Mouse (Mus musculus): ENCODE measurements at regions not wholly inside any gene's neighbourhood (a gene's known extent, or its start where the extent isn't known, plus 50 kb on each side); places are given as distances from the start of the nearest gene placed in this dataset.
A peak's percentile ranks its signal among the peaks of the same experiment; 100 is the strongest.

DNA sequence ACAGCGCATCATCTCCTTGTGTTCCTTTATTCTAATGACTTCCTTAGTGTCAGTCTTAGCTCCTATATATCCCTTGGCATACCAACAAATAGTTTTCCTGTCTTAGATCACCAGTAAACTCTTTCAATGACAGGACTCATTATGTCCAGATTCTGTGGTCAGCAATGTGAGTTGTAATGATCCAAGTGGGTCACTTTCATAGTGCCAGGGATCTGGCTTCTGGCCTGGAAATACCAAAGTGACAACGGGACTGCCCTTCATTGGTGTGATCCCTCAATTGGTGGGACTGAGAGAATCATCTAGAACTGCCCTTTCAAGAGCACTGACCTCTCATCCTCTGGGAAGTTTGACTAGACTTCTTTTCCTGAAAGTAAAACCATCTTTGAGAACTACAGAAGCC, 494.7 kb upstream of the A1bg start:
- ATAC-seq (replicated peaks; ENCODE audit: poor library complexity, severe bottlenecking): no peak

DNA sequence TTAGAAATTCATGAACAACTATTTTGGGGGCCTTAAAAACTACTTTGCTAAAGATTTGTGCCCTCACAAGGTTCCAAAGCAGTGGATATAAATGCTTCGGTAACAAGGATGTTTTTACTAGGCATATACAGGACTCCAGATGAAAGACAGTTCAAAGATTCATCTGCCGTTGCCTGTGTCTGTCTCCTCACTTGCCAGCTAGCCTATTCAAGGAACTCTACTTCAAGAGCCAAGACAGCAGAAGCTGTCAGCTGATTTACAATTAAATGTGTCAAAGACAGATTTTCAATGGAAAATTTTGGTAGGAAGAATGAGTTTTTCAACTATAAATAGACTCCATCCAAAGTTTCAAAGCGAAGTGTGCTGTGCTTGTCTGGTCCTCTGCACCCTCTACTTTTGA, 494.0 kb upstream of the A1bg start:
- ATAC-seq (replicated peaks; ENCODE audit: poor library complexity, severe bottlenecking): no peak

DNA sequence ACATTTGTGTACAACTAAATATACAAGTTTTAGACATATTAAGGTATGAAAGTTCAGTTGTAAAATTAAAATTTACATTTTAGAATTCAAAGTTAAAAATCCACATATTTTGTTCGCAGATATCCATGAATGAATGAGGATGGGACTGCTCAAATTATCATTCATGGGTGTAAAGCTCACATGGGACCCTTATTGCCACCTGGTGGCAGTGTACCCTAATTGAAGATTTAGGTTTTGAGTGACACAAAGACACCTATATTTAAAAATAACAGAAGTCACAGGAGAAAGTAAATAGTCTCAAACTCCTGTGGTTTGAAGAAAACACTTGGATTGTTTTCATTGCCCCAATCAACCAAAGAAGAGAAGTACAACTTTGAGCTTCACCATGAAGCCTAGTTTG, 492.8 kb upstream of the A1bg start:
- no peak for ATAC-seq (replicated peaks; ENCODE audit: poor library complexity, severe bottlenecking)

DNA sequence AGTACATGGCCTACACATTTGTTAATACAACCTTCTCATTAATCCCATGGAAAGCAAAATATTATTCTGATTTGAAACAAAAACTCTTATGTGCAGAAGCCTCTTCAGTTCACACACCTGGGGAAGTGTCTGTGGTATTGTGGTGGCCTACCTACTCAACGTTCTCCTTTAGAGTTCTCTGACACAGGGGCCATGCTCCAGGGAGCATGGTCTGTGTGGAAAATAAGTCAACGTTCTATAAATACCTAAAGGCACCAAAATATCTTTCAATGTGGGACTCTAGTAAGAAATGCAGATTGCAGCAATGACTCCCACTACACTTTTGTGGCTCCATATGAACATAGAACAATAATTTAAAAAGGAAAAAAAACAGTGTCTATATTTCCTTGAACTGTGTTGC, 489.0 kb upstream of the A1bg start:
- no peak for ATAC-seq (replicated peaks; ENCODE audit: poor library complexity, severe bottlenecking)

DNA sequence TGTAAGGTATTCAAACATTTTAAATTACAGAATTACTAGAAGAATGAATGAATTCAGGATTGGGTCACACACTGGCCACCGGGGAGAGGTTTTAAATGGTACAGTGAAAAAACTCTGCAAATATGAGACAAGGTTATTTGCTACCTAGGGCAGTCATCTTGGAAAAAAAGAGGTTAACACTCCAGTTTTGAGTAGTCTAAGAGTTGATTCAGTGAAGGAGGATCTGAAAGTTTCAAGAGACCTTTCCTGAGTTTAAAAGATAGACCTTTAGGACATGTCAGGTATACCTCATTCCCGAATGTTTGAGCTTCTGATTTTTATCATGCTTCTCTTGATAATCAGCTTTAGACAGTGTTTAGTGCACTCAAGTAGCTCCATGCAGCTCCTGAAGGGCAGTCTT, 488.0 kb upstream of the A1bg start:
- ATAC-seq (replicated peaks; ENCODE audit: poor library complexity, severe bottlenecking): no peak

DNA sequence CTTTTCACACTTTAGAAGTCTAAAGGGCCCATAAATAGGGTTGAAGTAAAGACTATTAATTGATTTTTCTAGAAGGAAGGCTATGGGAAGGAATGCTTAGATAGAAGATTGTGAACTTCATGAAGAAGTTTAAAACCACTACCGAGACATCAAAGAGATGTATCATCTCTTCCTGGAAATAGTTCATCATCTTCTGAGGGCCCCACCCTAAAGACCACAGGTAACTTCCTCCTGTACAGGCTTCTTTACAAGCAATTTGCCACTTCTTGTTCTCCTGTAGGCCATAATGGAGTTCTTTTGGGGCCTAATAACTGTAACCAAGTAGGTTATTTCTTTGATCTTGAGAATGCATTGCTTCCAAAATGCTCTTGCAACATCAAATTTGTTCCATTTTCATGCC, 485.8 kb upstream of the A1bg start:
- no peak for ATAC-seq (replicated peaks; ENCODE audit: poor library complexity, severe bottlenecking)

DNA sequence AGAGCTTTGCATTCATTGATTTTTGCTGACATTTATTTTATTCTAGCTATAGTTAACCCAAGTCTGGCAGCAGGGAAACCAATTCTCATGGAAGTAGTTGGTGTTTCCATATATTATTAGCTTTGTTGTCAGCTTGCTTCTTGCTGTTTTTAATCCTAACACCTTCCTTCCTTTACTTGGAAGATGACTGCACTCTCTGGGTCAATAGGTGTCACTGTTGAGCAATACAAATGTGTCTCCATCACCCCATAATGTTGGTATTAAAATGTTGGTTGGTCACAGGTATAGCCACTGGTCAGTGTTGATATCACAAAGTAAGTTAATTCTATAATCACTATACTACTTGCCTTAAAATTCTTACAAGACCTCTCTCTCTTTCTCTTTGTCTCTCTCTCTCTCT, 477.9 kb upstream of the A1bg start:
- ATAC-seq (replicated peaks; ENCODE audit: poor library complexity, severe bottlenecking): no peak

DNA sequence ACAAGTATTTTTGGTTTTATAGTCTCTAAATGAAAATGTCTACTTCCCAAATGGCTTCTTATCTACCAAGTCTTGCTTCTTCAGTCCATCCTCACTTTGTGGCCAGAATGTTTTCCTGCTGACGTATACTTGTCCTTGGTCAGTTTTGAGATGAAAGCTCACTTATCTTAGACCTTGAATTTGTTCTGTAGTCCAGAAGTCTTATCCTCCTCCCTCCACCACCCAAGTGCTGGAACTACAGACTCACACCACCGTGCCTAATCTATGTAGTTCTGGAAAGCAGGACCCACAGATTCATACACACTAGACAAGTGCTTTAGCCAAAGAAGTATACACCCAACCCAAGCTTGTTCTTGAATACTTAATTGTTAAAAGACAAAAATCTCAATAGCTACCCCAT, 477.2 kb upstream of the A1bg start:
- ATAC-seq (replicated peaks; ENCODE audit: poor library complexity, severe bottlenecking): no peak

DNA sequence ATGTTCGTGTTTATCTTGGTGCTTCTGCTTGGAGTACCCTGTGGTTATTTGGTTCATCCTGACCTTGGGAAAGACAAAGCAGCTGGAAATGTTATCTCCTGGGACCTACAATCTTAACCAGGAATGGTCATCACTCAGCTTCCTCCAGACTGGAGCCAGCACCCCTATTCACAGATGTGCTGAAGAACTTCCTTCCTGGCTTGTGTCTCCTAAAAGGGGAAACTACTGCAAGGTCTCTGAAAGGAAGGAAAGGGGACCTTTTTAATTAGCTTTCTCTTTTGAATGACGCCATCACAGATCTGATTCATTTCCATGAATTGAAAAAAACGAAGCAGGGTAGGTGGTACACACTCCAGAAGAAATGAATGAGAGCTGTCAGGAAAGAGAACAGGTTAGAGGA, 476.0 kb upstream of the A1bg start:
- no peak for ATAC-seq (replicated peaks; ENCODE audit: poor library complexity, severe bottlenecking)

DNA sequence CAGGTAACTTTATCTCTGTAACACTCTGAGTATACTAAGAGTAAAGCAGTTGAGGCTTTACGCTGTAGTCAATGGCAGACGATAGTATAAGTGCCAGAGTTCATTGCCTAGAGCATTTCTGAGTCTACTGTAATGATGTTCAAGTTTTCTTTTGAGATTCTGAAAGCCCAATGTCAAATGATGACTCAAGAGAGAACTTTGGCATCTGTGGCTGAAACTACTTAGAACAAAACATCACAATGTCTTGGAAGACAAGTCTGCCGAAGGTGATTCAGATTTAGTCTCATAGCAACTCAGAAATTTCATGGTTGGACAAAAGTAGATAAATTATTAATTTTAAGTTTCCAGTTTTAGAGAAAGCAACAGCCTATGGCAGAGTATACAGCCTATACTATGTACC, 474.2 kb upstream of the A1bg start:
- ATAC-seq (replicated peaks; ENCODE audit: poor library complexity, severe bottlenecking): no peak

DNA sequence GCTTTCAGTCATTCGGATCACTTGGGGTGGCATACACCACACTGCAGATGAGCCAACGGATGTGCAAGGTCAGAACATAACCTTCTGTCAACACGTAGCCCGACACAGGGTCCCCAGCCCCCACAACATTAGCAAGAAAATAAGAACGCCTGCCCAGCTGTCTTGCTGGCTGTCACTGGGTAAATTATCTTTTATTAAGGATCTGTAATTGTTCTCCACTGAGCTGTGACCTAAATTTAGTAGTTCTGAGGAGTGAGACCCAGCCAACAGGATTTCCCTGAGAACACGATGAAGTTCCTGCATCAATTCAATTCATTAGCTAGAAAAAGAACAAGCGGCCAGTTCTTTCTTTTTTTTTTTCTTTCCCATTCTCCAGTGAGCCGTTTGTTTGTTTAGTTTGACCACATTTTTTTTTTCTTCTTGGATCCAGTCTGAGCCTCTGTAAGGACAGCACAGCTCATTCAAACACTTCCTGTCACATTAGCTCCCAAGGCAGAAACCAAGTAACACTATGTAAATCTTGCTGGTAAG, 472.5 kb upstream of the A1bg start:
- no peak for ATAC-seq (replicated peaks; ENCODE audit: poor library complexity, severe bottlenecking)

DNA sequence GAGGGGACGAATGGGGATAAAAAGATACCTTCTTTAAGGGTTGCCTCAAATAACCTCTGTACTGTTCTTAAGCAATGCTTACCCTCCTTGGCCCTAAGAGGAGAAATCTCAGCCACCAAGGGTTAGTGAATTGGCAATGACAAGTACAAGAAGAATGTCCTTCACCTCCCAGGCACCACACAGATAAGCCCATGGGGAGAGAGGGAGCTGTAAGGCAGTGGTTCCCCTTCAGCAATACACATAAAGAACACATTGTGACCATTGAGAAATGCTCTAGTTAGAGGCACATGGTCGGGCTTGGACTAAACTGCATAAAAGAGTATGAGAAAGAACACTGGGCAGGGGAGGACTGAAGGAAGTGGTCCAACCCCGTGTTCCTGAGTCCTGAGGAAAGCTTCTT, 457.9 kb upstream of the A1bg start:
- ATAC-seq (replicated peaks; ENCODE audit: poor library complexity, severe bottlenecking): no peak

DNA sequence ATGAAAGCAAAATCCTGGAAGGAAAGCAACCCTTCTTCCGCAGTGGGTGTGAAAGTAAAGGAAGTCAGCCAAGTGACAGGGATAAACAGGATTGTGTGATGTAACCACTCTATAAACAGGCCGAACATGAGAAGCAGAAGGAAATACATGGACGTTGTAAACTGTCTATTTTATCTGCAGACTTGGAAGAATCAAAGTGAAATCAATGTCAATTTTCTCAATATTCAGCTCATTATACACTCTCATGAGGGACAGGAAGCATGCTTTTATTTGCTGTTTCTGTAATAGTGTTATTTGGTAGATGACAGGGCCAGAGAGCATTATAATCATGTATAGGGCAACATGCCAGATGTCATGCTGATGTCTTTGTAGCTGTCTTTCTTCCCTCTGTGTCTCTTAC, 443.5 kb upstream of the A1bg start:
- ATAC-seq (replicated peaks; ENCODE audit: poor library complexity, severe bottlenecking): no peak

DNA sequence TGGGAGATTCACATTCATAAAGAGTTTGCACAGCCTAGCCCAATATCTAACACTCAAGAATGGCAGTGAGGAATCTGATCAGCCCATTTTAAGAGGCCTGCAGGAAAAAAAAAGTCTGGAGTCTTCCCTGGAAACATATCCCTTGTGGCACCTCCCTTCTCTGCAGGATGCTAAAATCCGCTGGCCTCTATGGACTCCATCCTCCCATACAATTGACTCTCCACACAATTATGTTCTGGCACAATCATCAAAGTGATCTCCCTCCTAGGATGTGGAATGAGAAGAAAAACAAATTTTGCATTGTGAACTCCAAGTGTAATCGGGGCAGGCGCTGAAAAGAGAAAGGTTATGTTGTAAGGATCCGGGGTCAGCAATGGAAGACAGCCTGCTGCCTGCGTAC, 442.7 kb upstream of the A1bg start:
- no peak for ATAC-seq (replicated peaks; ENCODE audit: poor library complexity, severe bottlenecking)

DNA sequence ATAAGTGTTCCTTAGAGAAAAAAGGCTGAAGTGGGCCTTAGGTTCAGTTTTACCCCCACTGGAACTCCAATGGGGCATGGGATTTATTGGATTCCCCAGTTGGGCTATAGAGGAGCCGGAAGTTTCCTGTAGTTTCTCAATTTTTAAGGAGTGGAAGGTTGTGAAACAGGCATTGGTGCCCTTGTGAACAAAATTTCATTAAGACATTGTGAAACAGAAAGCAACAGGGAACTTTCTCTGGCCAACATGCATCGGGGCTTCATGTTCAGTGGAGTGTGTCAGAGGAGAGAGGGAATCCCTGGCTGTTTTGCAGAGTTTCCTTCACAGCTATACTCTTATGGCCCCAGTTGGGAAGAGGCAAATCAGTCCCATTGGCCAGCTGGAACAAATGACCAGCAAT, 441.6 kb upstream of the A1bg start:
- peak; percentile 48 for ATAC-seq (replicated peaks; ENCODE audit: poor library complexity, severe bottlenecking)

DNA sequence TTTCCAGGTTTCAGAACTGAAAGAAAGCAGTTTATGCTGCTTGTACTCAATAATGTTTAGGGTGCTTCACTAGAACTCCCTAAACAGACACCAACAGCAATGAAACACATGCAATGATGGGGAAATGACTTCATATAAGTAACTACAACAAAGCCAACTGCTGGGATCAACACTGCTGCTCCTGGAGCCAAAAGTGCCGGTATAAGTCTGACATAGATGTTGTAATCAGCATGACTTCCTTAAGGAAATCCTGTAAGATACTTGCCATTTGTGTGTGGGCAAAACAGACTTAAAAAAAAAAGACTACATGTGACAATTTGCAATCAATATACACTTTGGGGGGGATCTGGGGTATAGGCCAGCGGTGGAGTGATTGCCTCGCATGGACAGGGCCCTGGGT, 438.4 kb upstream of the A1bg start:
- peak; percentile 67 for ATAC-seq (replicated peaks; ENCODE audit: poor library complexity, severe bottlenecking)

DNA sequence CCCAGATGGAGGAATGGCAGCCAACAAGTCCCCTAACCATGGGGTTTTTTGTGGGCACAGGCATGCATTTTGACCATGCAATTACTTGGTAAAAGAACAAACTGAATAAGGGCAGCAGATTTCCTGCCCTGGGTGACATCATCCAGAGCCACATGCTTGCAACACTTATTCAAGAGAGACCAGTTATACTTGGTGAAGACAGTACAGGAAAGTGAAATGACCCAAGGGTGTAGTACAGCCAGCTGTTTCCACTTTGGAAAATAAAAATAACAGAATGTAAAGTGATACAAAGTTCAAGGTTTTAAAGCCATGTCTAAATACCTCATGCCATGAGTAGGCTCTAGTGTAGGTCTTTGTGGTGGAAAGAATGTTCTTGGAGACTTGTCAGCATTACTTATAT, 432.5 kb upstream of the A1bg start:
- peak; percentile 78 for ATAC-seq (replicated peaks; ENCODE audit: poor library complexity, severe bottlenecking)

DNA sequence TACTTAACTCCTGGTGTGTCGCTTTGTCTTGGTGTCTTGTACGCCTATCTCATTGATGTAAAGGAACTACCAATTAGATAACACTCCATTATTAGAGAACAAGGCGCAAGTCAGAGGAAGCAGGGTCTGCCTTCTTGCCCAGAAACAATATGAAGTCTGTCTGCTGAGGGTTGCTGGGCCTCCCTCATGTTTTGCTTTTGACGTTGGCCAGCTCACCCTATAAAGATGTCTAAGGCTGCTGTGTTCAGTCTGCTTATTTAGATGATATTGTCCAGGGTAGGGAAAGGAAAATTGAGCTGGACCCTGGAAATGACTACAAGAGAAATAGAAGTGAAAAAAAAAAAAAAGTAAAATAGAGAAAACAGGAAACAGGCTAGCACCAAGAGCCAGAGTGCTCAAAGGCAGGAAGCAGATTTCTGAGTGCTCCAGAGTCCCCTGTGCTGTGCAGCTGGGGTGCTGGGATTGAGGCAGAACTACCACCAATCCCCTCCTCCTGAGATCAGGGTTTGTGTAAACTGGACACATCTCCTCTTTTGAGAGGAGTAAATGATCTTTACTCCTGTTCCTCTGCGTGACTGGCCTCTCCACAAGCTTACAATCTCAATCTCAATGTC, 429.0 kb upstream of the A1bg start:
- ATAC-seq (replicated peaks; ENCODE audit: poor library complexity, severe bottlenecking): peak; percentile 30; the same call in 1 of the 2 replicates

DNA sequence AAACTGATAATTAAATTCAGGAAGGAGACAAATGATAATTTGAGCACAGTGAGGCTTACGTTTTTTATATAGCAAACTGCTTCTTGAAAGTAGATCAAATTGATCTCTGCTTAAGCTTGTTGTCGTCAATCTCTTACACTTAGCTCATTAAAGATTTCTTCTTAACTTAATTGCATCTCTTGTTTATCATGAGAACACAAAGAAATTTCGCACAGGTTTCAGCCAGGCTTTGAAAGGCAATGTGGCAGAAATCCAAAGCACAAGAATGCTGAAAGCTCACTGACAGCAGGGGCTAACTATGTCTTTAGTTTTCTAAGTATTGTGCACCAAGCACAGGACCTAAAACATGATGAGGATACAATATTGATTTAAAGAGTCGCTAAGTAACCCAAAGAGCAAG, 422.3 kb upstream of the A1bg start:
- ATAC-seq (replicated peaks; ENCODE audit: poor library complexity, severe bottlenecking): no peak

DNA sequence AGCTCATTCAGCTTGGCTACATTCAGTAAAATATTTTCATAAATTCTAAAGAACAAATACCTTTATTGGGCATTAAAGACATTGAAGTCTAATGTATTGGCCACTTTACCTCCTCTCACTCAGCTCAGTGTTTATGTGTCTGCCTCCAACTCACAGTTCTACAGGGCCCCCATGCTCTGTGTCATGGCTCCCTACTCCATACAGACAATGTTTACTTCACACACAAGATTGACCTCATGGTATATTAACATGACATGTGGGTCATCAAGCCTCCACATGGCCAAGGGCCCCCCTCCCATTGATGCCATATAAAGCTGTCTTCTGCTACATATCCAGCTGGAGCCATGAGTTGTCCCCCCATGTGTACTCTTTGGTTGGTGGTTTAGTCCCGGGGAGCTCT, 419.8 kb upstream of the A1bg start:
- no peak for ATAC-seq (replicated peaks; ENCODE audit: poor library complexity, severe bottlenecking)

DNA sequence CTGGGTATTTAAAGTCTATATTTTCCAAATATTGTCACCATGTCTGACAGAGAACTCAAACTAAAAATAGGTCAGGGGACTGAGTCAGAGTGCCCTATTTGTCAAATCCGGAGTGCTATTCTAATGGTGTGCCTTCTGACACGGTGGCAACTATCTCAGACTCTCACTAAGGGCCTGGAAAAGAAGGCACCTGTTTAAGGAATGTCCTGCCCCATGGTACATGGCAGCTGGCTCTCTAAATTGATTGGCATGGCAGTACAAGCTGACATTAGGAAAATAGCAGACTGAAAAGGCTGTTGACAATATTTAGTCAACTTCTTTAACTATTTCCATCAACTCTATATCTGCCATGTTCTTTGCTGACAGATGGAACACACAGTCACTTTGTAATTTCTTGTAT, 405.1 kb upstream of the A1bg start:
- no peak for ATAC-seq (replicated peaks; ENCODE audit: poor library complexity, severe bottlenecking)

DNA sequence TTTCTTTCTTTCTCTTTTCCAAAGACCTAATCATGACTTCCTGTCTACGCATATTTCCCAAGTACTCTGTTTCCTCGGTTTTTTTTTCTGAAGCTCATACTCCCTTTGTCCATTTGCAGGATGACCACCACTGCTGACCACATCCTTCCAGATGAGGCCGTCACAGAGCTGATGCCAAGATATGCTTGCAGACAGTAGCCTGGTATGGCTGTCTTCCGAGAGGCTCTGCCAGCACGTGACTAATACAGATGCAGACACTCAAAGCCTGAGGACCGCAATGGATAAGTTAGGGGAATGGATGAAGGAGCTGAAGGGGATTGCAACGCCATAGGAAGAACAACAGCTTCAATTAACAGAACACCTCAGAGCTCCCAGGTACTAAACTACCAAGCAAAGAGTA, 399.4 kb upstream of the A1bg start:
- ATAC-seq (replicated peaks; ENCODE audit: poor library complexity, severe bottlenecking): no peak

Measured in granulocyte monocyte progenitor cell, adult 5-6 weeks (primary cell).